Mouse (Mus musculus) bone marrow, adult 2 months (tissue): Measurements from ENCODE around the gene Snx11. TPM values are rescaled to one million over a fixed set of nuclear protein-coding genes. Genes with fewer than 3 reads are reported as not detected.
A peak's percentile ranks its signal among the peaks of the same experiment; 100 is the strongest.
"Not testable (repeated sequence)": the region's sequence is repeated elsewhere in the genome, so short reads cannot be mapped to it uniquely, and the experiment has no call there.

Source experiments
- H3K27ac ChIP-seq: fragments of 200-500 bp; 2 replicates; pipeline ENCODE4 v1.5.1; 2012; ENCODE audit warnings: low read depth, mild to moderate bottlenecking, control low read depth, inconsistent platforms, low read length; ENCODE audit not compliant: control insufficient read depth, poor library complexity, insufficient read depth
- H3K4me1 ChIP-seq: fragments of 200-500 bp; 2 replicates; pipeline ENCODE4 v1.6.1; 2011; ENCODE audit warnings: low read length; ENCODE audit not compliant: control insufficient read depth, insufficient read depth
- H3K4me3 ChIP-seq: fragments of 200-500 bp; replicated peaks from 2 replicates; pipeline ENCODE3; 2011; ENCODE audit warnings: mild to moderate bottlenecking, low read depth, low read length, control low read depth; ENCODE audit not compliant: control insufficient read depth
- CTCF ChIP-seq: fragments of 200-500 bp; IDR thresholded peaks from 2 replicates; pipeline ENCODE4 v1.5.1; 2011; ENCODE audit warnings: low read length, control low read depth; ENCODE audit not compliant: control insufficient read depth, insufficient read depth
- POLR2A ChIP-seq: fragments of 200-500 bp; IDR thresholded peaks from 2 replicates; pipeline ENCODE4 v1.6.1; 2011; ENCODE audit warnings: low read depth, mild to moderate bottlenecking, control low read depth, low read length, borderline replicate concordance; ENCODE audit not compliant: control insufficient read depth
- WGBS: fragments of 180-500 bp; shearing (Covaris S2); methylation state at CpG from one replicate; pipeline ENCODE4 v1.1.7; 2018; 5-methylcytosine and 5-hydroxymethylcytosine counted together
- polyA plus RNA-seq: library from polyadenylated mRNA; stranded (reverse); fragments of >200 nt; gene quantifications from 2 replicates; pipeline ENCODE4 v1.2.4, GENCODE M21; 2011; ENCODE audit warnings: low replicate concordance; ENCODE audit not compliant: missing spikeins, insufficient read depth, insufficient read length

The Snx11 gene
- polyA plus RNA-seq, 1 experiment: 37.0 TPM

- WGBS: under 1% methylated on average over 93 of the region's 93 CpGs
- Histone ChIP-seq H3K27ac (peak within 1 kb of the TSS; percentile 93), H3K4me1 (no peaks in the 10 kb centered on the region), H3K4me3 (peak within 1 kb of the TSS; percentile 94)
- TF ChIP-seq POLR2A: peak; percentile 79; the same call in 1 of the 2 replicates
- TF ChIP-seq CTCF: no peak
Observed at GRCm38 (mm10) chr11:96788871-96789795, 11.8 kb upstream of the Snx11 start, which contains the start of gene Cbx1. Gene Cbx1, plus strand, starts transcription at chr11:96789127.

- Histone ChIP-seq H3K4me1 (no peaks in the 10 kb centered on the region), H3K27ac (no peak overlapping the region), H3K4me3 (no peak overlapping the region)
- TF ChIP-seq POLR2A (no peak), CTCF (no peak)
- 80% methylated on average over 9 of the region's 9 CpGs for WGBS
Observed at GRCm38 (mm10) chr11:96786731-96787450, 9.5 kb upstream of the Snx11 start.

GRCm38 (mm10) chr11:96784847-96785246 lies 7.5 kb upstream of the Snx11 start:
- not testable (repeated sequence) for H3K4me3 ChIP-seq, H3K4me1 ChIP-seq, H3K27ac ChIP-seq
- 16% methylated on average over 7 of the region's 7 CpGs for WGBS
- TF ChIP-seq CTCF: peak; percentile 71

GRCm38 (mm10) chr11:96781425-96781824 lies 4.1 kb upstream of the Snx11 start:
- TF ChIP-seq POLR2A: no peak
- WGBS: 65% methylated on average over 2 of the region's 2 CpGs
- H3K27ac ChIP-seq: no peak overlapping the region
- no peaks in the 10 kb centered on the region for H3K4me1 ChIP-seq
- H3K4me3 ChIP-seq: no peak overlapping the region

- Histone ChIP-seq H3K27ac (no peak overlapping the region), H3K4me3 (no peak overlapping the region), H3K4me1 (no peaks in the 10 kb centered on the region)
- WGBS: 90% methylated on average over 5 of the region's 5 CpGs
- TF ChIP-seq CTCF (no peak), POLR2A (no peak)
Observed at GRCm38 (mm10) chr11:96780306-96780705, 2.9 kb upstream of the Snx11 start.

GRCm38 (mm10) chr11:96778061-96778627 lies 785 bp upstream of the Snx11 start:
- WGBS: 59% methylated on average over 10 of the region's 10 CpGs
- not testable (repeated sequence) for H3K4me1 ChIP-seq, H3K4me3 ChIP-seq, H3K27ac ChIP-seq

- Histone ChIP-seq H3K4me3 (no peak overlapping the region), H3K4me1 (no peaks in the 10 kb centered on the region; the same call in 1 of the 2 replicates), H3K27ac (no peak overlapping the region)
- 58% methylated on average over 3 of the region's 3 CpGs for WGBS
- TF ChIP-seq CTCF (no peak), POLR2A (no peak)
Observed at GRCm38 (mm10) chr11:96776068-96776467, 1.3 kb downstream of the Snx11 start.

GRCm38 (mm10) chr11:96775665-96776064 lies 1.7 kb downstream of the Snx11 start:
- WGBS: 65% methylated on average over 7 of the region's 7 CpGs
- Histone ChIP-seq H3K4me1 (no peaks in the 10 kb centered on the region; the same call in 1 of the 2 replicates), H3K4me3 (no peak overlapping the region), H3K27ac (no peak overlapping the region)
- TF ChIP-seq CTCF (no peak), POLR2A (no peak)
